Mouse (Mus musculus): ENCODE data around the gene Cyp2c23.

DNA sequence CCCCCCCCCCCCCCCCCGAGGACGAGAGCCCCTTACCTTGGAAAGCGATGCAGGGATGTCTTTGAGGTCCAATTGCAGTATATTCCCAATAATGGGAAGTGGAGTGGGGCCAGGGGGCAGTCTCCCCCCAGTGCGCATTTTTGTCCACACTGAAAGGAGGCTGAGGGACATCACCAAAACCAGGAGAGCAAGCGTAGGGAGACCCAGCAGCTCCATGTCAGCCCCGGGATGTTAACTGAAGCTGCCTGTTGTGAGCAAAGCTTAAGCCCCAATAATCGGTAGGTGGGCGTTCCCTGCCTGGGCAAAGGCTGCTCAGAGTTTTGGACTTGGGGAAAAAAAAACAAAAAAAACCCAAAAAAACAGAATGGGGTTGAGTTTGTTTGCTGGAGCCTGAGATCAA lies at the start of gene Cyp2c23:
- TF ChIP-seq CTCF (conservative IDR thresholded peaks at IDR 0.05; ENCODE audit: low read length) (no peak), POU5F1 (IDR thresholded peaks at IDR 0.05; ENCODE audit: borderline replicate concordance, low read length) (no peak), NANOG (IDR thresholded peaks at IDR 0.05; ENCODE audit: borderline replicate concordance, low read length) (no peak)

All from E14TG2a.4 (cell line).